Mouse (Mus musculus) heart, postnatal 25 days (tissue): ENCODE measurements around the gene Gm7879. TPM values are rescaled to one million over a fixed set of nuclear protein-coding genes. Genes with fewer than 3 reads are reported as not detected.

Source experiments
- DNase-seq: peaks from one replicate; pipeline ENCODE4 v3.0.0; 2022; ENCODE audit warnings: low spot score
- intact Hi-C: fragments of 180-260 bp; cut with DNase I; formaldehyde crosslinking; loops from one replicate; pipeline ENCODE4 v1.15.1; 2025
- total RNA-seq, 2 experiments: library from RNA; stranded (reverse); gene quantifications; 2 replicates each; pipeline ENCODE4 v1.2.3; 2021

Gm7879 gene
- total RNA-seq, 2 experiments from 2014 or later, result 5.8 to 9.1 TPM

- DNase-seq, result no peak
- intact Hi-C loops, result no loop called here
Observed at GRCm38 (mm10) chr5:43947330-43947977, 34.5 kb downstream of the Gm7879 start.

GRCm38 (mm10) chr5:43948111-43948743 lies 35.3 kb downstream of the Gm7879 start:
- intact Hi-C loops, result no loop called here
- DNase-seq, result peak; percentile 2

- peak; percentile 1 for DNase-seq
- intact Hi-C loops, result no loop called here
Observed at GRCm38 (mm10) chr5:43948748-43949275, 35.9 kb downstream of the Gm7879 start.

- DNase-seq, result no peak
- intact Hi-C loops, result no loop called here
Observed at GRCm38 (mm10) chr5:43953241-43953640, 40.3 kb downstream of the Gm7879 start.

GRCm38 (mm10) chr5:43959884-43960440 lies 47.0 kb downstream of the Gm7879 start:
- DNase-seq, result no peak
- intact Hi-C loops, result no loop called here

- DNase-seq, result no peak
Observed at GRCm38 (mm10) chr5:43961056-43961455, 48.1 kb downstream of the Gm7879 start.

More at GRCm38 (mm10) chr5:43961056-43961455, 48.1 kb downstream of the Gm7879 start:
- intact Hi-C loops, result no loop called here

Other genes with a start within 250 kb of the Gm7879 start
- 1 to 10 TPM; 1.8 to 2.6 TPM for gene Bst1, start 94.3 kb upstream of the Gm7879 start, total RNA-seq
- 10 to 100 TPM; 30.4 to 32.2 TPM for gene Fbxl5, start 91.5 kb upstream of the Gm7879 start, total RNA-seq
- 1 to 10 TPM; 7.9 to 8.5 TPM for gene Cd38, start 44.6 kb upstream of the Gm7879 start, total RNA-seq
- under 1 TPM; 0.22 to 0.29 TPM for gene Fgfbp1, start 68.6 kb downstream of the Gm7879 start, total RNA-seq
- gene Prom1, start 188.9 kb downstream of the Gm7879 start, total RNA-seq, result 10 to 100 TPM in 1 of 2 experiments, 1 to 10 TPM in 1; 7.5 to 11.6 TPM